Mouse (Mus musculus) left cerebral cortex, postnatal 10 days (tissue): ENCODE measurements around the gene Hmga1. TPM values are rescaled to one million over a fixed set of nuclear protein-coding genes. Genes with fewer than 3 reads are reported as not detected.

Experiments used
- DNase-seq, 2 experiments: peaks; one replicate each; pipeline ENCODE4 v3.0.0; 2021 to 2022; ENCODE audit warnings: low spot score in 2 of 2, mixed read lengths in 1 of 2; ENCODE audit errors: extremely low spot score in 1 of 2
- intact Hi-C: fragments of 180-260 bp; cut with DNase I; formaldehyde crosslinking; loops from one replicate; pipeline ENCODE4 v1.15.1; 2025
- total RNA-seq, 2 experiments: library from RNA; stranded (reverse); gene quantifications; 2 replicates each; pipeline ENCODE4 v1.2.3; 2021

The Hmga1 gene
- total RNA-seq, 2 experiments from 2014 or later, result 40.6 TPM

DNA sequence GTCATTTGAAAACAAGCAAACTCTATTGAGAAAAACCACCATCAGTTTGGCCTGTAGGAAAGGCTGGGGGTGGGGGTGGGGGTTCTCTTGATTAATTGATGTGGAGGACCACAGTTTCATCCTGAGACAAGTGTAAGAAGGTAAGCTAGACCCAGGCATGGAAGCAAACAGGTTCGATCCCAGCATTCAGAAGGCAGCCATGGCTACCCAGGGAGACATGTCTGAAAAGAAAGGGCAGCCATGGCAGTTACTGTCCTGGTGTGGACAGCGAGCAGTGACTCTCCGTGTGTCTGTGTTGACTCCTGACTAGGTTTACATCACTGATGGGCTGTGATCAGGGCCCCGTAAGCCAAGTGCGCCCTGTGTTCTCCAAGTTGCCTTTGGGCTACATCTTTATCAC lies 35.0 kb upstream of the Hmga1 start, which contains the start of gene Grm4:
TSS of gene Grm4 (minus strand) at position 101 of the 400 bp plus-strand sequence.
- DNase-seq, result peak in 1 of 2 experiments; percentile 9
- intact Hi-C loops, result loop anchor here (5.0 kb wide), 1 partner anchor 489 kb away; no protein-coding TSS in a partner anchor

- intact Hi-C loops, result loop anchor here (5.0 kb wide), 1 partner anchor 491 kb away; no protein-coding TSS in a partner anchor
- DNase-seq, result peak in 1 of 2 experiments; percentile 9
Measured at GRCm38 (mm10) chr17:27523121-27523520, 33.2 kb upstream of the Hmga1 start.

GRCm38 (mm10) chr17:27527188-27527587 lies 29.1 kb upstream of the Hmga1 start:
- DNase-seq, result peak in 1 of 2 experiments; percentile 25
- intact Hi-C loops, result no loop called here

- no peak for DNase-seq
- intact Hi-C loops, result no loop called here
Measured at GRCm38 (mm10) chr17:27528030-27528429, 28.3 kb upstream of the Hmga1 start.

GRCm38 (mm10) chr17:27528767-27529166 lies 27.5 kb upstream of the Hmga1 start:
- intact Hi-C loops, result no loop called here
- DNase-seq, result peak in 1 of 2 experiments; percentile 29

DNA sequence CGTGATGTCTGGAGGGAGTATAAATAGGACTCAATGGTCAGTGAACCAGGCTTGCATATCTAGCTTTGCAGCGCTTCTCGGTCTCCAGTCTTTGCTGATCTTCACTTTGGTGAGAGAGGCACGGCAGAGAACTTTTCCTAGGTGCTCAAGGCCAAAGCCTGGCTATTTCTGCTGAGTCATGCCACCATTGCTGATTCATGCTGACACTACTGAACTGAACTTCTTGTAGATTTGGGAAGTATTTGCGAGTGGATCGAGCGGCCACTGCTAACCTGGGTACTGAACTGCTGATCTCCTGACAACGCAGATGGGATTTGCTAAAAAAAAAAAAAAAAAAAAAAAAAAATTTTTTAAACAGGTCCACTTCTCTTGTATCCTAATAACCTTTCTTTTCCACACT lies 24.2 kb upstream of the Hmga1 start:
- intact Hi-C loops, result loop anchor here (5.0 kb wide), 2 partner anchors 185 to 230 kb away; no protein-coding TSS in a partner anchor
- peak in 1 of 2 experiments; percentile 13 for DNase-seq

GRCm38 (mm10) chr17:27533354-27533753 lies 22.9 kb upstream of the Hmga1 start:
- intact Hi-C loops, result loop anchor here (5.0 kb wide), 2 partner anchors 184 to 229 kb away; no protein-coding TSS in a partner anchor
- peak in 1 of 2 experiments; percentile 21 for DNase-seq

DNA sequence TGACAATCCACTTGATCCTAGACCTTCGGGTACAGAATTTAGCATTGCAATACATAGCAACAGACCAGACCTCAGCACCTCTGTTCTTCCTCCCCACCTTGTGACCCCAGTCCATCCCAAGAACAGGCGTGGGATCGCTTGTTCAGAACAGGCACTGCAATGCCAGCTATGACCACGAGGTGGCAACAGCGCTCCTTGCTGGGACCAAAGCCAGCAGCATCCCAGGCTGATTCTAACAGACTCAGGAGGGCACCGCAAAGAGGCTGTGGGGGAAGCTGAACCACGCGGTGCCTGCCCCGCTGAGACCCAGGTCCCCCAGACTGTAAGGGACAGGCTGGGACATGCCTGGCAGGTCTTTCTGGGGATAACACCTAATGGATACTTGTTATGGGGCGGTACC lies 21.6 kb upstream of the Hmga1 start:
- intact Hi-C loops, result loop anchor here (5.0 kb wide), 2 partner anchors 183 to 228 kb away; no protein-coding TSS in a partner anchor
- peak; percentile 84 to 85 for DNase-seq

- intact Hi-C loops, result no loop called here
- DNase-seq, result no peak
Measured at GRCm38 (mm10) chr17:27541261-27541660, 15.0 kb upstream of the Hmga1 start.

GRCm38 (mm10) chr17:27541984-27542383 lies 14.3 kb upstream of the Hmga1 start:
- DNase-seq, result peak in 1 of 2 experiments; percentile 19
- intact Hi-C loops, result no loop called here

GRCm38 (mm10) chr17:27544551-27544950 lies 11.7 kb upstream of the Hmga1 start:
- DNase-seq, result peak in 1 of 2 experiments; percentile 41
- intact Hi-C loops, result no loop called here

DNA sequence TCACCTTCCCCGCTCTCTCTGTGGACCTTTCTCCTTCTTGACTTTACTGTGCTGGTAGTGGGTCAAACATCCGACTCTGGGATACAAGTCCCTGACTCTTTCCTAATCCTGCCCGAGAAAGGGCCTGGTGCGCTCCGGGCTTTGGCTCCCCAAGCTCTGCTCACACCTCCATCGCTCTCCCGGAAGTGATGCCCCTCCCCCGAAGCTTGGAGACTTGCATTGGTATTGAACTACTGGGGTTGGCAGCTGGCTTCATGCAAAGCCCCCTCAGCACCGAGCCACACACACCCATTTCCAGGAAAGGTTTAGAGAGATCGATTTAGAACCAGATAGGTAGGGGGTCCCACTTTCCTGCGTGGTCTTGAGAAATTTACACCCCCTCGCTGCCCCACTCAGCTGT lies 10.3 kb upstream of the Hmga1 start:
- DNase-seq, result no peak
- intact Hi-C loops, result no loop called here

- no peak for DNase-seq
- intact Hi-C loops, result no loop called here
Measured at GRCm38 (mm10) chr17:27546574-27547085, 9.7 kb upstream of the Hmga1 start.

- DNase-seq, result peak in 1 of 2 experiments; percentile 66
- intact Hi-C loops, result no loop called here
Measured at GRCm38 (mm10) chr17:27547253-27547868, 8.9 kb upstream of the Hmga1 start.

- DNase-seq, result peak in 1 of 2 experiments; percentile 56
- intact Hi-C loops, result no loop called here
Measured at GRCm38 (mm10) chr17:27549234-27549633, 7.1 kb upstream of the Hmga1 start.

DNA sequence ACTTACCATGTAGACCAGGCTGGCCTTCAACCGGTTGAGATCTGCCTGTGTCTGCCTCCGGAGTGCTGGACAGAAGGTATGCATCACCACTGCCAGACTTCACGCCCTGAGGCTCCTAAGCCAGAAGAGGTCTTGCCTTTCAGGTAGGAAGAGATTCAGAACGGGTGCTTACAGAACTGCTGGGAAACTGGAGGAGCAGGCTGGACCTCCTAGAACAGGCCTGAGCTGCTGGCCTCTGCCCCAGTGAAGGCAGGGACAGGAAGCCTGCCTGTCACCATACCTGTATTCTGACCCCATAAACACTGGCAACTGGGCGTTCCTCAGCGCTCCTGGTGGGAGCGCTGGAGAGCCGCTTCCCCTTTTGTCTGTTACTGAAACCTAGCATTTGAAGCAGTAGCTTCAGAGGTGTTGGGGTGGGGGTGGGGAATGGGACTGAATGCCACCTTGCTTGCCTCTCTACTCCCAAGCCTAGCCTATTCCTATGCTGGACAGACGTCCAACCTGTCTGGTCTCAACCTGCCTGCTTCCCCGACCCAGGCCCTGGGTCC lies 4.8 kb upstream of the Hmga1 start:
- intact Hi-C loops, result no loop called here
- no peak for DNase-seq

DNA sequence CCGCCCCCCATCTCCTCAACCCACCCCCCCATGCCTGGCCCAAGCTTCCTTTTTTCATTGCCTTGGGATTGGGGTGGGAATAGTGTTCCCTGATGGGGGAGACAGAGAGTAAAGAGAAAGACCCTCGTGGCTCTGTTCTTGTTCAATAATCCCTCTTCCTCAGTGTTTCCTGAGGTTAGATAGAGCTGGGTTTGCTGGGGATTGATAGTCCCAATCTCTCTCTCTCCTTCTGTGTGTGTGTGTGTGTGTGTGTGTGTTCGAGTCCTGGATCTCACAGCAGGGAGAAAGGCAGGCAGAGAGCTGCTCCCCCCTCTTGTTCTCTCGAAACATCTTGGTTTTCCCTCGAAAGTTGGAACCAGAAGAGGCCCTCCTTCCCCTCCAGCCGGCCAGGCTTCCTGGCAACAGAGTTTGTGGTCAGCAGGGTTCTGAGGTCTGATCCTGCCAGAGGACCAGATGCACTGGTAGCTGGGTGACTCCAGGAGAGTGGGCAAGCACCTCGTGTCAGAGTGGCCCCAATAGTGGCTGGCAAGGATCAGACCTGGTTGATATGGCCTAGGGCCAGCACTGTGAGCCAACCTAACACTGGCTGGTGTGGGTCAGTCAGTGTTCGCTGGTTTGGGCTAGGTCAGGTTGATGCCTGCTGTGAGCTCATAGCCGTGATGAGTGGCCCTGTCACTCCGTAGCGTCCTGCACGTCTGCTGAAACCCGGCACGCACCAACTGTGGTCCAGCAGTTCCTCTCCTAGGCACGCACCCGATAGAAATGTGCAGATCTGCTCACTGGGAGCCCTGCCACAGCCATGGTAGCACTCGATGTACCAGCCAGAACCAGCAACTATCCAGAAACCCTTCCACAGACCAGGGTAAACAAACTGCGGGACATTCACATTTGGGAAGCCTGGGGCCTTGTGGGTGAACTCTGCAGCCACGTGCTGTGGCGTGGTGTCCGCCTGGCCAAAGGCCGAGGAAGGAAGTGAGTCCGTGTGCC lies 3.8 kb upstream of the Hmga1 start:
- intact Hi-C loops, result no loop called here
- DNase-seq, result peak in 1 of 2 experiments; percentile 32

DNA sequence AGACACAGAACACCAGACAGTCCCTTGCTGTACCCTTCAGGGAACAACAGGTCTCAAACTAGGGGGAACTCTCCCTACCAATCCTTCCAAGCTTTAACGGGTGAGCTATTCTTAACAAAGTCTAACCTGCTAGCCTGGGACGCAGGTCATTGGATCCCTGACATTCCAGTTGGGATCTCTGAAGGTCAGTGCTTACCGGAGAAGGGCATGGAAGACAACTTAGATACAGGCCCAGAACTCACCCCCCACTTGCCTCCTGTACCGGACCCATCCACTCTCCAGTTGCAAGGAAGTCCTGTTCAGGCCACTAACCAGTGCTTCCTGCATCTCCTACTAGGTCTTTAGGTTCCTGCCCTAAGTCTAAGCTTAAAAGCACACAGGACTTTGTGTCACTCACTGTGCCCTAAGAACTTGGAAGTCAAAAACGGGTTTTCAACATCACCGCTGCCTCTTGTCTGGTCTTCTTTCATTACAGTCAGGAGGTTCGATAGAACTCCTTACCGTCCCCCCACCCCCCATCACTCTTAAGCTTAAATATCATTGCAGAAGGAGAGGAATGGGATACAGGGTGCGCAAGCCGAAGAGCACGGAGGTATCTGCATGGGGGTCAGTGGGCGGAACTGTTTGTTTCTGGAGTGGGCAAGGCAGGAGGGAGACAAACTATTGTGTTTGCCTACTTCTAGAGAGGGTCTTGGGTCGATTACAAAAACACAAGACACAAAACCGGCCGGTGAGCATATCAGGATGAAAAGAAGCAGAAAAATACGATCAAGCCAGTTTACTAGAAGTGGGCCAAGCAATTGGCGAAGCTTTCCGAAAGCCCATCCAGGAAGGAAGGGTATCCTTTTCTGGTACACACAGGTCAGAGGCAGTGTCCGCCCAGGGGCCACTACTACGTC lies 2.0 kb upstream of the Hmga1 start:
- no peak for DNase-seq
- intact Hi-C loops, result no loop called here
